Mouse (Mus musculus) testis, adult 2 months (tissue): Measurements from ENCODE around the gene 4933428G20Rik. TPM values are rescaled to one million over a fixed set of nuclear protein-coding genes. Genes with fewer than 3 reads are reported as not detected.

ENCODE experiments used
- H3K27ac ChIP-seq: fragments of 200-500 bp; 2 replicates; pipeline ENCODE4 v1.5.1; 2012; ENCODE audit warnings: low read depth, low read length; ENCODE audit not compliant: control insufficient read depth, insufficient read depth
- H3K27me3 ChIP-seq: fragments of 200-500 bp; 2 replicates; pipeline ENCODE4 v1.6.1; 2012; ENCODE audit warnings: mild to moderate bottlenecking, low read length, moderate library complexity; ENCODE audit not compliant: control insufficient read depth, insufficient read depth
- H3K36me3 ChIP-seq: fragments of 200-500 bp; 2 replicates; pipeline ENCODE4 v1.6.1; 2012; ENCODE audit warnings: mild to moderate bottlenecking, low read length; ENCODE audit not compliant: control insufficient read depth, insufficient read depth
- H3K4me1 ChIP-seq: fragments of 200-500 bp; 2 replicates; pipeline ENCODE4 v1.6.1; 2012; ENCODE audit warnings: low read length; ENCODE audit not compliant: control insufficient read depth, insufficient read depth
- H3K4me3 ChIP-seq: fragments of 200-500 bp; 2 replicates; pipeline ENCODE4 v1.5.1; 2012; ENCODE audit warnings: low read depth, mild to moderate bottlenecking, low read length, moderate library complexity, mixed read lengths; ENCODE audit not compliant: control insufficient read depth
- CTCF ChIP-seq: fragments of 200-500 bp; IDR thresholded peaks from 2 replicates; pipeline ENCODE4 v1.5.1; 2012; ENCODE audit warnings: low read depth, mild to moderate bottlenecking, inconsistent platforms, low read length, moderate library complexity; ENCODE audit not compliant: control insufficient read depth, insufficient read depth, insufficient replicate concordance
- POLR2A ChIP-seq: fragments of 200-500 bp; IDR thresholded peaks from 2 replicates; pipeline ENCODE4 v1.6.1; 2012; ENCODE audit warnings: low read depth, mild to moderate bottlenecking, inconsistent platforms, low read length, moderate library complexity; ENCODE audit not compliant: control insufficient read depth
- polyA plus RNA-seq: library from polyadenylated mRNA; depleted of rRNA; stranded (reverse); fragments of >200 nt; gene quantifications from 2 replicates; pipeline ENCODE4 v1.2.3, GENCODE M21; 2012; rRNA removed

The 4933428G20Rik gene
- polyA plus RNA-seq, 1 experiment, result 28.7 TPM

DNA sequence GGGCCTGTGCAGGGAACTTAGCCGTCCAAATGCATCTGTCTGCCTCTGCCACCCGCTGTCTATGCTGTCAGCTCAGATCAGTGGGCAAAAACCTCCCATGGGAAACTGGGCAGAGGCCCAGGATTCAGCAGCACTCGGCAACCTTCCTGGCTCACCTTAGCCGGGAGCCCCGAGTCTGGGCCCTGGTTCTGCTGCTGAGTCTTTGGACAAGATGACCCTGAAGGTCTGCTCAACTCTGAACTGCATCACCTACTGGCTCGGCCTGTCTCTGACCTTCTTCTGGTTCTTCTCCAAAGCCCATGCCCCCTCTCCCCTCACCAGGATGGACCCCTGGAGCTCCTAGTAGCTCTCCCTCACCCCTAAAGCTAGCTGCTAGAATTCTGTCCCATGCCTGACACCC lies 54.5 kb downstream of the 4933428G20Rik start:
- Histone ChIP-seq H3K27me3 (no peaks in the 10 kb centered on the region), H3K4me3 (no peak overlapping the region), H3K4me1 (peaks cover 13% of the 10 kb centered on the region), H3K36me3 (peaks cover 4% of the 10 kb centered on the region), H3K27ac (no peak overlapping the region)
- TF ChIP-seq POLR2A (no peak), CTCF (no peak)

DNA sequence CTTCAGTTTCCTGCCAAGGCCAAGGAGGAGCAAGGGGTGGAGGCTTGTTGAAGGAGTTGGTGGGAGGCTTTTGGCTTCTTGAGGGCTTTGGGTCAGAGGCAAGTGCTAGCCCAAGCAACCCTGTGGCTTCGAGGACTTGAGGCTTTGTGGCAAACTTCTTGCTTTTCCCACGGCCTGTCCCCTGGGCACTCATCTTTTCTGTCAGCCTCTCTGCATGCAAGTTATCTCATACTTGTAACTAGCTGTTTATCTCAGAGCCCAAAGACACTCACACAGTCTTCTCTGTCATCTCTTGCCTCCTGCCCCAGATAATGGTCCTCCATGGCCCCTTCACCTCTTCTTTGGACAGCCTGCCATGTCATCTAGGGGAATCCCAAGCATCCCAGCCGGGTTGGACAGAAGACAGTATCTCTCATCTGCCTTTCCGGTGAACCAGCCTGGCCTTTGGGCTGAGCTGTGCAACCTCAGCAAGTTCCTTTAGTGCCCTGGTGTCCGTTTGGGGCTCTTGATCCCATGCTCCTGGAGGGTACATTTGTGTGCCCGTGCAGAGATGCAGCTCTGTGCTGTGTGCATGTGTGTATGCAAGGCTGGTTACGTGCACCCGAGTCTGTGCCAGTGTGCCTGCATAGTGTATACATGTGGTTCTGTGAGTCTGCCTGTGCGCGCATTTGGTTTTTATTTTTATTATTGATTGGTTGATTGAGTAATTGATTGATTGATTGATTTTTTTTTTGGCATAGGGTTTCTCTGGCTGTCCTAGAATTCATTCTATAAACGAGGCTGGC lies 57.1 kb downstream of the 4933428G20Rik start:
- H3K27ac ChIP-seq, result no peak overlapping the region
- H3K4me3 ChIP-seq, result no peak overlapping the region
- TF ChIP-seq CTCF (no peak), POLR2A (no peak)
- peaks cover 2% of the 10 kb centered on the region for H3K36me3 ChIP-seq
- H3K27me3 ChIP-seq, result no peaks in the 10 kb centered on the region
- peaks cover 27% of the 10 kb centered on the region for H3K4me1 ChIP-seq

DNA sequence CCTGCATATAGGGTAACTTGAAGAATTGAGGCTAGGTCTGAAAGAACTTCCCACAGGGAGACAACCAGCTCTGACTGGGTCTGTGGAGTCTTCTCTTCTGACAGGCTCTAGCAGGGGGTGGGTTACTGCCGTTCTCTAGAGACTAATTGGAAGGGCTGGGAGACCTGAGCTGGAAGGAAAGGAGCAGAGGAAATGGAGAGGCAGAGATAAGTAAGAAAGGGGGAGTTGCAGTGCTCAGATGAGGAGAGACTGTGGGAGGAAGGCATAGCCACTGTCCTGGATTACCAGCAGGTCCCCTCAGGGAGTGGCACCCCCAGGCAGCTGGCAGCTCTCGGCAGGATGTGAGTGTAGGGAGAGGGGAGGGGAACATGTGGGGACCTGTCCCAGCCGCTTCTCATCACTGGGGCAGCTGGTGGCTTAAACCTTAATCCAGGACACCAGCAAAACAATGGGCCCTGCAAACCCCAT lies 58.4 kb downstream of the 4933428G20Rik start:
- Histone ChIP-seq H3K4me1 (peaks cover 34% of the 10 kb centered on the region), H3K4me3 (no peak overlapping the region), H3K27ac (peak overlapping the region; percentile 15; the same call in 1 of the 2 replicates), H3K36me3 (peaks cover 2% of the 10 kb centered on the region), H3K27me3 (no peaks in the 10 kb centered on the region)
- TF ChIP-seq POLR2A (no peak), CTCF (no peak)

DNA sequence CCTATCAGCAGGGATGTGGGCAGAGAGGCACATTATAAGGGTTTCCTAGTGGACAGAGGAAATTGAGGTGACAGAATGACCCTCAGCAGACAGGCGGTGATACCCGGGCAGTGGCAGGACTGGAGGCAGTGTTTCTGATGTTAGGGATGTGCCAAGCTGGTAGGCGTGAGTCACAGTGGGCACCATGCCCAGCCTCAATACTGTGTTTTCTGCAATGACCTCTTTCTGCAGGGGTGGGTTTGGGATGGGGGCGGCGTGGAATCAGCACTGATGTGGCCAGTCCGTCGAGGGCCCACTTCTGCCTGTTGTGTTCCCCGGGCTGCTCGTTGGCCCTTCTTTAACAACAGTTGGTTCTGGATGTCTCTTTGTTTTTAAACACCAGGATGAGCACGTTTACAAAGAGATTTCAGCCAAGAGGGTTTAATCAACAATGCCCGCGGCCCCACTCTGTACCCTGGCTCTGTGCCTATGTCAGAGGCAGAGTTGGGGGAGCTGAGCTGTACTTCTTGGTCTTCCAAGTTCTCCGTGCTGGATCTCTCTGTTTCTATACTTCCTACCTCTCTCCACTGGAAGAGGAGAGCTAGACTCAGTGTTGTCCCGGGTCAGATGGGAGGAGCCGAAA lies 59.0 kb downstream of the 4933428G20Rik start:
- H3K4me3 ChIP-seq, result peak overlapping the region; percentile 89
- H3K4me1 ChIP-seq, result peaks cover 40% of the 10 kb centered on the region
- peaks cover 2% of the 10 kb centered on the region for H3K36me3 ChIP-seq
- H3K27ac ChIP-seq, result peak overlapping the region; percentile 61; the same call in 1 of the 2 replicates
- TF ChIP-seq POLR2A (no peak), CTCF (no peak)
- no peaks in the 10 kb centered on the region for H3K27me3 ChIP-seq

Other genes with a start within 250 kb of the 4933428G20Rik start
- 43.5 and 50.1 TPM in 2 replicates for gene Npepps, start 219.7 kb downstream of the 4933428G20Rik start, polyA plus RNA-seq
- 8.7 and 9.0 TPM in 2 replicates for gene Mrpl45, start 184.6 kb downstream of the 4933428G20Rik start, polyA plus RNA-seq
- gene Gpr179, start 148.3 kb downstream of the 4933428G20Rik start, polyA plus RNA-seq, result 0.95 and 0.97 TPM in 2 replicates
- 90.3 and 96.2 TPM in 2 replicates for gene Socs7, start 137.8 kb downstream of the 4933428G20Rik start, polyA plus RNA-seq
- gene Arhgap23, start 84.8 kb downstream of the 4933428G20Rik start, polyA plus RNA-seq, result 27.7 and 30.5 TPM in 2 replicates
- 35.5 and 47.1 TPM in 2 replicates for gene Srcin1, start 75.8 kb upstream of the 4933428G20Rik start, polyA plus RNA-seq
- 0.47 and 0.58 TPM in 2 replicates for gene Epop, start 129.4 kb upstream of the 4933428G20Rik start, polyA plus RNA-seq
- gene Mllt6, start 163.1 kb upstream of the 4933428G20Rik start, polyA plus RNA-seq, result 7.4 and 8.2 TPM in 2 replicates
- gene Cisd3, start 185.5 kb upstream of the 4933428G20Rik start, polyA plus RNA-seq, result 17.6 and 17.7 TPM in 2 replicates
- gene Pcgf2, start 200.2 kb upstream of the 4933428G20Rik start, polyA plus RNA-seq, result 6.4 and 8.1 TPM in 2 replicates
- 102 and 104 TPM in 2 replicates for gene Psmb3, start 203.1 kb upstream of the 4933428G20Rik start, polyA plus RNA-seq
- 2.5 TPM in 2 replicates for gene Pip4k2b, start 244.4 kb upstream of the 4933428G20Rik start, polyA plus RNA-seq